Comparison of ENCODE assay signal across 8 mouse cellular contexts in the genomic region with DNA sequence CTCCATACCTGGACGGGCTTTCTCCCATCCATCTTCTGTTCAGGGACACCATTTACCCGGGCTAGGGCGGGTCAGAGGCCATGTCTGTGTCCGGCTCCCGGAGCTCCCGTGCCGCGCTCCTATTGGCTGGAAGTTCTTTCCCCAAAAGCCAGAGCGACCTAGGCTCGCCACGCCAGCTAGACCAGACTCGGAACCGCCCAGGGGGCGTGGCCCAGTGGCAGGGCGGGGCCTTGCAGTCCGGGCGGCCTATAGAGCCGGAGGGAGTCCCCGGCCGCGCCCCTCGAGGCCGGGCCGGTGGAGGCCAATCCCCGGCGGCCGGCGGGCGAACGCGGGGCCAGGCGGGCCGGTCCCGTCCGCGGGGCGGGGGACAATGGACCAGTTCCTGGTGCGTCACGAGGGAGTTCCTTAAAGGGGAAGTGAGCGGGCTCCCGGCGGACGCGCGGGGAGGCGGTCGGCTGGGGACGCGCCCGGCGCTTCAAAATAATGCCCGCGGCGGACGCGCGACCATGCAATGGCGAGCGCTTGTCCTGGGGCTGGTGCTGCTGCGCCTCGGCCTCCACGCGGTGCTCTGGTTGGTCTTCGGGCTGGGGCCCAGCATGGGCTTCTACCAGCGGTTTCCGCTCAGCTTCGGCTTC. TPM values are rescaled to one million over a fixed set of nuclear protein-coding genes. Genes with fewer than 3 reads are reported as not detected.
A peak's percentile ranks its signal among the peaks of the same experiment; 100 is the strongest.
DNase-seq lines count a peak whose midpoint lies in the region; ATAC-seq and TF ChIP-seq lines count a peak whose summit lies in the region.

A gene (plus strand): TSS at position 408 of the 635 bp plus-strand sequence.

- TF ChIP-seq EP300 in CH12.LX (IDR thresholded peaks at IDR 0.05; ENCODE audit: low read length): no peak

- H3K36me3 ChIP-seq in CH12.LX (replicated peaks in 1 of 2; ENCODE audit: control insufficient read depth in 1 of 2, insufficient read depth in 1 of 2, low read length in 1 of 2): peaks cover 5 to 11% of the 10 kb centered on the region in 2 experiments
- no peaks in the 10 kb centered on the region for H3K36me3 ChIP-seq in forebrain, embryonic 11.5 days (ENCODE audit: control insufficient read depth, insufficient read depth, low read length)
- H3K36me3 ChIP-seq in heart, embryonic 16.5 days (ENCODE audit: control insufficient read depth, insufficient read depth): peaks cover 5% of the 10 kb centered on the region; the same call in 1 of the 2 replicates
- H3K36me3 ChIP-seq in liver, embryonic 15.5 days (replicated peaks): peaks cover 7% of the 10 kb centered on the region
- no peaks in the 10 kb centered on the region for H3K36me3 ChIP-seq in neural tube, embryonic 12.5 days

- in situ Hi-C loops in CH12.LX (cut with MboI; ENCODE audit: low pct_ligation_motif_present, low pct_unique_long_range_greater_than_20kb, low sequenced_read_pairs): no loop called here

- no peak for TF ChIP-seq CTCF in CH12.LX (conservative IDR thresholded peaks at IDR 0.05 in 1 of 2, IDR thresholded peaks at IDR 0.05 in 1 of 2; ENCODE audit: low read depth in 2 of 2, low read length in 2 of 2)

- H3K27me3 ChIP-seq in CH12.LX (replicated peaks): no peaks in the 10 kb centered on the region
- no peaks in the 10 kb centered on the region for H3K27me3 ChIP-seq in forebrain, embryonic 11.5 days (ENCODE audit: control insufficient read depth, insufficient read depth, low read length)
- no peaks in the 10 kb centered on the region for H3K27me3 ChIP-seq in heart, embryonic 16.5 days (ENCODE audit: control insufficient read depth, insufficient read depth, low read length)
- H3K27me3 ChIP-seq in liver, embryonic 15.5 days: no peaks in the 10 kb centered on the region
- no peaks in the 10 kb centered on the region for H3K27me3 ChIP-seq in neural tube, embryonic 12.5 days (replicated peaks)

- H3K4me2 ChIP-seq in CH12.LX (ENCODE audit: insufficient read depth, low read depth, poor library complexity, severe bottlenecking): peak within 1 kb of the TSS; percentile 92
- peak within 1 kb of the TSS; percentile 75 for H3K4me2 ChIP-seq in forebrain, embryonic 11.5 days (ENCODE audit: low read depth, low read length, severe bottlenecking)
- peak within 1 kb of the TSS; percentile 94 for H3K4me2 ChIP-seq in heart, embryonic 16.5 days (ENCODE audit: low read depth, low read length)
- peak within 1 kb of the TSS; percentile 97 for H3K4me2 ChIP-seq in liver, embryonic 15.5 days
- H3K4me2 ChIP-seq in neural tube, embryonic 12.5 days (replicated peaks): peak within 1 kb of the TSS; percentile 90

- WGBS in forebrain, embryonic 11.5 days: under 1% methylated on average over 67 of the region's 67 CpGs
- under 1% methylated on average over 66 of the region's 67 CpGs for WGBS in heart, embryonic 16.5 days
- under 1% methylated on average over 65 of the region's 67 CpGs for WGBS in liver, embryonic 15.5 days (ENCODE audit: insufficient replicate concordance)
- under 1% methylated on average over 67 of the region's 67 CpGs for WGBS in neural tube, embryonic 12.5 days

- no peaks in the 10 kb centered on the region for H3K9me3 ChIP-seq in CH12.LX (replicated peaks; ENCODE audit: low read length)
- no peaks in the 10 kb centered on the region for H3K9me3 ChIP-seq in forebrain, embryonic 11.5 days (ENCODE audit: control insufficient read depth, low read length)
- no peaks in the 10 kb centered on the region for H3K9me3 ChIP-seq in heart, embryonic 16.5 days (replicated peaks; ENCODE audit: control insufficient read depth, low read length)
- no peaks in the 10 kb centered on the region for H3K9me3 ChIP-seq in liver, embryonic 15.5 days (replicated peaks)
- no peaks in the 10 kb centered on the region for H3K9me3 ChIP-seq in neural tube, embryonic 12.5 days

- TF ChIP-seq POLR2A in CH12.LX (IDR thresholded peaks at IDR 0.05; ENCODE audit: low read depth, low read length): peak; percentile 87

- dilution Hi-C loops in CH12.LX (cut with MboI; ENCODE audit: extremely low pct_ligation_motif_present, extremely low pct_unique_long_range_greater_than_20kb, low sequenced_read_pairs): no loop called here

- peak within 1 kb of the TSS; percentile 87 for H3K9ac ChIP-seq in CH12.LX (ENCODE audit: insufficient read depth, low read depth)
- H3K9ac ChIP-seq in forebrain, embryonic 11.5 days (ENCODE audit: low read length): peak within 1 kb of the TSS; percentile 89
- peak within 1 kb of the TSS; percentile 94 for H3K9ac ChIP-seq in heart, embryonic 16.5 days (ENCODE audit: low read length)
- peak within 1 kb of the TSS; percentile 88 for H3K9ac ChIP-seq in liver, embryonic 15.5 days
- peak within 1 kb of the TSS; percentile 93 for H3K9ac ChIP-seq in neural tube, embryonic 12.5 days

- peaks cover 2 to 39% of the 10 kb centered on the region in 2 experiments; a peak in 3 of 4 replicates for H3K4me1 ChIP-seq in CH12.LX (ENCODE audit: control insufficient read depth in 1 of 2, insufficient read depth in 2 of 2)
- H3K4me1 ChIP-seq in forebrain, embryonic 11.5 days (replicated peaks; ENCODE audit: control insufficient read depth, insufficient read depth, low read length): peaks cover 3% of the 10 kb centered on the region; the same call in 1 of the 2 replicates
- peaks cover 16% of the 10 kb centered on the region for H3K4me1 ChIP-seq in heart, embryonic 16.5 days (ENCODE audit: control insufficient read depth, insufficient read depth, low read length)
- peaks cover 60% of the 10 kb centered on the region for H3K4me1 ChIP-seq in liver, embryonic 15.5 days (replicated peaks)
- H3K4me1 ChIP-seq in neural tube, embryonic 12.5 days: peaks cover 12% of the 10 kb centered on the region

- H3K79me2 ChIP-seq in CH12.LX (replicated peaks; ENCODE audit: control insufficient read depth, extremely low read depth, insufficient read depth, poor library complexity, severe bottlenecking): peaks cover 46% of the 10 kb centered on the region

- TF ChIP-seq RAD21 in CH12.LX (IDR thresholded peaks at IDR 0.05; ENCODE audit: low read depth, low read length): no peak

- peak within 1 kb of the TSS; percentile 83 to 96 (median 91) for H3K4me3 ChIP-seq in CH12.LX (replicated peaks in 1 of 3; ENCODE audit: low read depth in 2 of 3, low read length in 2 of 3, poor library complexity in 1 of 3)
- peak within 1 kb of the TSS; percentile 86 for H3K4me3 ChIP-seq in forebrain, embryonic 11.5 days (ENCODE audit: low read depth, low read length)
- H3K4me3 ChIP-seq in heart, embryonic 16.5 days (ENCODE audit: low read length): peak within 1 kb of the TSS; percentile 97
- H3K4me3 ChIP-seq in liver, embryonic 15.5 days (replicated peaks): peak within 1 kb of the TSS; percentile 84
- peak within 1 kb of the TSS; percentile 93 for H3K4me3 ChIP-seq in neural tube, embryonic 12.5 days

- H3K27ac ChIP-seq in CH12.LX (ENCODE audit: insufficient read depth, low read depth): peak within 1 kb of the TSS; percentile 44
- peak within 1 kb of the TSS; percentile 81 for H3K27ac ChIP-seq in forebrain, embryonic 11.5 days (ENCODE audit: low read depth, low read length)
- H3K27ac ChIP-seq in heart, embryonic 16.5 days (ENCODE audit: low read length): peak within 1 kb of the TSS; percentile 84
- peak within 1 kb of the TSS; percentile 81 for H3K27ac ChIP-seq in liver, embryonic 15.5 days (replicated peaks)
- H3K27ac ChIP-seq in neural tube, embryonic 12.5 days: peak within 1 kb of the TSS; percentile 46; the same call in 1 of the 2 replicates

- ATAC-seq in forebrain, embryonic 11.5 days (replicated peaks; ENCODE audit: low FRiP score): peak; percentile 98
- ATAC-seq in heart, embryonic 16.5 days (replicated peaks; ENCODE audit: extremely low read depth, insufficient read depth, low FRiP score): peak; percentile 99
- ATAC-seq in liver, embryonic 15.5 days (ENCODE audit: insufficient read depth): peak; percentile 100
- peak; percentile 98 for ATAC-seq in neural tube, embryonic 12.5 days (ENCODE audit: low FRiP score, low read depth)

- peak; percentile 96 for DNase-seq in CH12.LX (ENCODE audit: extremely low read depth)
- peak; percentile 92 for DNase-seq in c-Kit-positive CD71-positive TER-119-negative erythroid progenitor cells, embryonic 14.5 days (ENCODE audit: low read depth)
- DNase-seq in forebrain, embryonic 11.5 days (ENCODE audit: low spot score): peak; percentile 99
- DNase-seq in kidney, postnatal 36 days: peak; percentile 99 to 100
- DNase-seq in telencephalon, adult 2 months (ENCODE audit: low read depth, low spot score): peak; percentile 83

TF ChIP-seq in CH12.LX, 34 proteins besides CTCF, POLR2A, EP300 and RAD21 (continues in another document):
- no peak; the same call in 1 of the 2 replicates for TF ChIP-seq MAZ (IDR thresholded peaks at IDR 0.05; ENCODE audit: low read depth, low read length)
- no peak for TF ChIP-seq MAX (IDR thresholded peaks at IDR 0.05; ENCODE audit: low read length)
- no peak for TF ChIP-seq RCOR1 (conservative IDR thresholded peaks at IDR 0.05; ENCODE audit: low read depth, low read length)
- TF ChIP-seq NELFE (IDR thresholded peaks at IDR 0.05; ENCODE audit: low read depth, low read length): peak; percentile 82
- TF ChIP-seq ZC3H11A (IDR thresholded peaks at IDR 0.05; ENCODE audit: low read depth, low read length): no peak
- TF ChIP-seq MAFK (IDR thresholded peaks at IDR 0.05; ENCODE audit: insufficient replicate concordance, low read length): no peak
- TF ChIP-seq SMC3 (IDR thresholded peaks at IDR 0.05; ENCODE audit: low read depth, low read length): no peak
- TF ChIP-seq UBTF (IDR thresholded peaks at IDR 0.05; ENCODE audit: low read depth, low read length): no peak
- TF ChIP-seq TCF12 (IDR thresholded peaks at IDR 0.05; ENCODE audit: low read depth, low read length): peak; percentile 65
- no peak for TF ChIP-seq PAX5 (IDR thresholded peaks at IDR 0.05; ENCODE audit: low read length)
- peak; percentile 39 for TF ChIP-seq ETS1 (conservative IDR thresholded peaks at IDR 0.05; ENCODE audit: low read depth, low read length)
- TF ChIP-seq MXI1 (IDR thresholded peaks at IDR 0.05; ENCODE audit: low read depth, low read length): peak; percentile 77; the same call in 1 of the 2 replicates
- TF ChIP-seq NRF1 (IDR thresholded peaks at IDR 0.05; ENCODE audit: low read depth, low read length): no peak; the same call in 1 of the 2 replicates
- no peak for TF ChIP-seq ZKSCAN1 (IDR thresholded peaks at IDR 0.05; ENCODE audit: borderline replicate concordance, low read depth, low read length)
- peak; percentile 53; the same call in 1 of the 2 replicates for TF ChIP-seq MEF2A (IDR thresholded peaks at IDR 0.05; ENCODE audit: borderline replicate concordance, low read depth, low read length)

RNA-seq across cellular contexts. Expression of the gene that starts here (rescaled TPM):
- total RNA-seq in CH12.LX (2012; rRNA removed) (70.9 and 100 TPM in 2 replicates), CH12.LX (2014; rRNA removed) (186 and 216 TPM in 2 replicates)
- 157 and 163 TPM in 2 replicates for polyA plus RNA-seq in CH12.LX (2012; ENCODE audit: insufficient read length, low read depth)
- 23.0 and 32.5 TPM in 2 replicates for polyA plus RNA-seq in forebrain, embryonic 11.5 days (2014; fragmentation: Nextera tagmentation; extraction: Ambion mirVana)
- 15.8 and 24.9 TPM in 2 replicates for polyA plus RNA-seq in heart, embryonic 16.5 days (2015; fragmentation: Nextera tagmentation; extraction: Ambion mirVana)
- polyA plus RNA-seq in liver, embryonic 15.5 days (2015; fragmentation: Nextera tagmentation; extraction: Ambion mirVana): 18.5 and 18.9 TPM in 2 replicates
- 14.1 and 17.8 TPM in 2 replicates for polyA plus RNA-seq in neural tube, embryonic 12.5 days (2016; fragmentation: Nextera tagmentation; extraction: Ambion mirVana)

Comparison
In these comparisons a context has a peak if more than half of its experiments do, and no peak if none do; other contexts are left out.
1. Peak in every context shown above with its lines: DNase-seq, ATAC-seq, H3K4me3 ChIP-seq and H3K27ac ChIP-seq.